Mouse (Mus musculus) cerebral cortex, adult 2 months (tissue): Measurements from ENCODE around the gene Tmem179b.

ENCODE experiments used
- WGBS: fragments of 180-500 bp; shearing (Covaris S2); methylation state at CpG from one replicate; pipeline ENCODE4 v1.1.7; 2018; 5-methylcytosine and 5-hydroxymethylcytosine counted together

The Tmem179b gene

GRCm38 (mm10) chr19:8774951-8775421 is 719 bp upstream of the Tmem179b start:
- WGBS, result 3% methylated on average over 20 of the region's 20 CpGs

GRCm38 (mm10) chr19:8773409-8773808 is 858 bp downstream of the Tmem179b start:
- WGBS, result 47% methylated on average over 6 of the region's 6 CpGs

- WGBS, result 67% methylated on average over 5 of the region's 5 CpGs
Observed at GRCm38 (mm10) chr19:8772996-8773395, 1.3 kb downstream of the Tmem179b start.

- WGBS, result 14% methylated on average over 29 of the region's 29 CpGs
Observed at GRCm38 (mm10) chr19:8770567-8771270, 3.5 kb downstream of the Tmem179b start, which contains the start of gene Tmem223. Gene Tmem223, plus strand, starts transcription at chr19:8770996.

- WGBS, result 97% methylated on average over 9 of the region's 9 CpGs
Observed at GRCm38 (mm10) chr19:8765562-8765961, 8.7 kb downstream of the Tmem179b start.

GRCm38 (mm10) chr19:8763276-8763675 is 11.0 kb downstream of the Tmem179b start:
- 68% methylated on average over 4 of the region's 4 CpGs for WGBS

GRCm38 (mm10) chr19:8760757-8761156 is 13.5 kb downstream of the Tmem179b start:
- WGBS, result 98% methylated on average over 2 of the region's 2 CpGs

GRCm38 (mm10) chr19:8758899-8759298 is 15.4 kb downstream of the Tmem179b start:
- WGBS, result 81% methylated on average over 2 of the region's 2 CpGs

GRCm38 (mm10) chr19:8757471-8757998 is 16.7 kb downstream of the Tmem179b start:
- WGBS, result under 1% methylated on average over 14 of the region's 14 CpGs

- under 1% methylated on average over 75 of the region's 75 CpGs for WGBS
Observed at GRCm38 (mm10) chr19:8756635-8757387, 17.5 kb downstream of the Tmem179b start, which contains the start of gene Nxf1. Gene Nxf1, plus strand, starts transcription at chr19:8757073.

GRCm38 (mm10) chr19:8755652-8756051 is 18.6 kb downstream of the Tmem179b start:
- 68% methylated on average over 3 of the region's 3 CpGs for WGBS

- 66% methylated on average over 2 of the region's 2 CpGs for WGBS
Observed at GRCm38 (mm10) chr19:8747368-8747767, 26.9 kb downstream of the Tmem179b start.

- WGBS, result 97% methylated on average over 1 of the region's 1 CpGs
Observed at GRCm38 (mm10) chr19:8745382-8745781, 28.9 kb downstream of the Tmem179b start.

GRCm38 (mm10) chr19:8742176-8742575 is 32.1 kb downstream of the Tmem179b start:
- 14% methylated on average over 14 of the region's 14 CpGs for WGBS

- under 1% methylated on average over 36 of the region's 36 CpGs for WGBS
Observed at GRCm38 (mm10) chr19:8741243-8741869, 32.9 kb downstream of the Tmem179b start, which contains the start of gene Stx5a. Gene Stx5a, plus strand, starts transcription at chr19:8741413.

- 64% methylated on average over 14 of the region's 14 CpGs for WGBS
Observed at GRCm38 (mm10) chr19:8740603-8741002, 33.7 kb downstream of the Tmem179b start, which contains the start of gene 1700092M07Rik. Gene 1700092M07Rik, plus strand, starts transcription at chr19:8740718.

GRCm38 (mm10) chr19:8739646-8740045 is 34.6 kb downstream of the Tmem179b start:
- 91% methylated on average over 6 of the region's 6 CpGs for WGBS

GRCm38 (mm10) chr19:8738911-8739310 is 35.4 kb downstream of the Tmem179b start:
- WGBS, result 92% methylated on average over 7 of the region's 7 CpGs

GRCm38 (mm10) chr19:8736160-8736467 is 38.2 kb downstream of the Tmem179b start:
- 2% methylated on average over 11 of the region's 11 CpGs for WGBS

- WGBS, result 1% methylated on average over 32 of the region's 32 CpGs
Observed at GRCm38 (mm10) chr19:8735389-8736159, 38.7 kb downstream of the Tmem179b start, which contains the start of gene Wdr74. Gene Wdr74, plus strand, starts transcription at chr19:8735827.

GRCm38 (mm10) chr19:8734334-8734733 is 39.9 kb downstream of the Tmem179b start:
- WGBS, result 73% methylated on average over 3 of the region's 3 CpGs
